Mouse (Mus musculus) limb, embryonic 14.5 days (tissue): ENCODE measurements at regions not wholly inside any gene's neighbourhood (a gene's known extent, or its start where the extent isn't known, plus 50 kb on each side); places are given as distances from the start of the nearest gene placed in this dataset.
A peak's percentile ranks its signal among the peaks of the same experiment; 100 is the strongest.

Experiments
- ATAC-seq: fragments of 200-750 bp; cut with Nextera tagmentation; 2 replicates; pipeline ENCODE4 v1.8.0; 2017; ENCODE audit warnings: low read depth, moderate number of reproducible peaks, moderate TSS enrichment; ENCODE audit not compliant: low FRiP score
- DNase-seq: peaks from one replicate; pipeline ENCODE4 v3.0.0-alpha.2; 2015; ENCODE audit warnings: low spot score
- H3K27ac ChIP-seq: fragments of 300-500 bp; sonication (generic); replicated peaks from 2 replicates; pipeline ENCODE4 v1.5.1; 2014; ENCODE audit warnings: low read depth, mild to moderate bottlenecking, low read length, moderate library complexity, mixed read lengths
- H3K27me3 ChIP-seq: fragments of 300-500 bp; sonication (generic); 2 replicates; pipeline ENCODE4 v1.6.1; 2014; ENCODE audit warnings: low read length, mixed read lengths; ENCODE audit not compliant: control insufficient read depth, insufficient read depth
- H3K36me3 ChIP-seq: fragments of 300-500 bp; sonication (generic); 2 replicates; pipeline ENCODE4 v1.6.1; 2014; ENCODE audit warnings: mild to moderate bottlenecking, low read length, moderate library complexity, mixed read lengths; ENCODE audit not compliant: control insufficient read depth, insufficient read depth
- H3K4me1 ChIP-seq: fragments of 300-500 bp; sonication (generic); 2 replicates; pipeline ENCODE4 v1.6.1; 2014; ENCODE audit warnings: antibody characterized with exemption, low read length, mixed read lengths; ENCODE audit not compliant: control insufficient read depth, insufficient read depth
- H3K4me2 ChIP-seq: fragments of 300-500 bp; sonication (generic); replicated peaks from 2 replicates; pipeline ENCODE4 v1.6.1; 2014; ENCODE audit warnings: low read depth, mild to moderate bottlenecking, low read length, moderate library complexity; ENCODE audit not compliant: severe bottlenecking
- H3K4me3 ChIP-seq: fragments of 300-500 bp; sonication (generic); replicated peaks from 2 replicates; pipeline ENCODE4 v1.5.1; 2014; ENCODE audit warnings: low read length
- H3K9ac ChIP-seq: fragments of 300-500 bp; sonication (generic); 2 replicates; pipeline ENCODE4 v1.6.1; 2014; ENCODE audit warnings: mild to moderate bottlenecking, low read depth, low read length, moderate library complexity; ENCODE audit not compliant: severe bottlenecking
- H3K9me3 ChIP-seq: fragments of 300-500 bp; sonication (generic); 2 replicates; pipeline ENCODE4 v1.6.1; 2016; ENCODE audit warnings: low read length; ENCODE audit not compliant: control insufficient read depth
- POLR2A ChIP-seq: fragments of 200-500 bp; IDR thresholded peaks from 2 replicates; pipeline ENCODE4 v1.8.0; 2012; ENCODE audit warnings: inconsistent platforms, mild to moderate bottlenecking, moderate library complexity, borderline replicate concordance; ENCODE audit not compliant: insufficient read depth, insufficient read length; ENCODE audit errors: extremely low read depth
- WGBS: fragments of 180-500 bp; shearing (Covaris S2); extraction: QIAGEN DNeasy Blood & Tissue Kit; methylation state at CpG from one replicate; pipeline ENCODE4 v1.1.7; 2014; 5-methylcytosine and 5-hydroxymethylcytosine counted together

DNA sequence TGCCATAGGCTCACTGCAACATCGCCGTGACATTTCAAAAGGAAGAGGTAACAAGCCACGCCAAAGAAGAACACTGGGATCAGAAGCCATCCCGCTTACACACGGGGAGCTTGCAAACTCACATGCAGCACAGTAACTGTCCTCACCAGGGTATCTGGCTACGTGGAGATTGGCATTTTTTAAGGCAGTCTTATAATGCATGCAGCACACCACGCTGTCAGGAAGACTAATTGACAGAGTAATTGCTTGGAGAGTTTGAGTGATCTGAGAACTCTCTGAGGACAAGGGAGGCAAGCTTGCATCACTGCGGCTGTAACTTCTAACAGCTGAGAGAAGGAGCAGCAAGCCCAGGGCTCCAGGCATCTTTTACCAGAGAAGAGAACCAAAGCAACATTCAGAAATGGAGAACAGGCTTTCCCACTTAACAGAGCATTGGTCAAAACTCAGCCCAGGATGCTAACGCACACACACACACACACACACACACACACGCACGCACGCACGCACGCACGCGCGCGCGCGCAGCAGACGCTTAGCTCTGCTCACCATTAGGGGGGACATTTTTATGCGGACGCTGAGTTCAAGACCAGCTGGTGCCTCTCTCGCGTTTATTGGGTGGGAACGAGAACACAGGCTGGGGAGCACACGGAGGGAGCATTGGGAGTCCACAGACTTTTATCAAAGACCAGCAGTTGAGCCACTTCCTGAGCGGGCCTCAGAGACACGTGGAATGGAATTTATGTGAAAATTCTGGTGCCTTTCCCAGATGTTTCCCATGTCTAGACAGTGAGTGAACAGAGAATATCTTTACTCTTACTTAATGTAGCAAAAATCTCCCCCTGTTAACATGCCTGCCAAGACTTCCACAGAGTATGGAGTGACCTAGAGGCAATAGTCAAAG lies 66.6 kb downstream of the 1700129C05Rik start:
- no peaks in the 10 kb centered on the region for H3K9me3 ChIP-seq
- H3K36me3 ChIP-seq: no peaks in the 10 kb centered on the region
- H3K9ac ChIP-seq: peak overlapping the region; percentile 28; the same call in 1 of the 2 replicates
- peaks cover 11% of the 10 kb centered on the region for H3K4me1 ChIP-seq
- H3K27ac ChIP-seq: peak overlapping the region; percentile 67
- TF ChIP-seq POLR2A: no peak
- no peaks in the 10 kb centered on the region for H3K27me3 ChIP-seq
- peak overlapping the region; percentile 43 for H3K4me2 ChIP-seq
- 32% methylated on average over 29 of the region's 29 CpGs for WGBS
- ATAC-seq (peak; percentile 91), DNase-seq (peak; percentile 81)
- H3K4me3 ChIP-seq: peak overlapping the region; percentile 16

DNA sequence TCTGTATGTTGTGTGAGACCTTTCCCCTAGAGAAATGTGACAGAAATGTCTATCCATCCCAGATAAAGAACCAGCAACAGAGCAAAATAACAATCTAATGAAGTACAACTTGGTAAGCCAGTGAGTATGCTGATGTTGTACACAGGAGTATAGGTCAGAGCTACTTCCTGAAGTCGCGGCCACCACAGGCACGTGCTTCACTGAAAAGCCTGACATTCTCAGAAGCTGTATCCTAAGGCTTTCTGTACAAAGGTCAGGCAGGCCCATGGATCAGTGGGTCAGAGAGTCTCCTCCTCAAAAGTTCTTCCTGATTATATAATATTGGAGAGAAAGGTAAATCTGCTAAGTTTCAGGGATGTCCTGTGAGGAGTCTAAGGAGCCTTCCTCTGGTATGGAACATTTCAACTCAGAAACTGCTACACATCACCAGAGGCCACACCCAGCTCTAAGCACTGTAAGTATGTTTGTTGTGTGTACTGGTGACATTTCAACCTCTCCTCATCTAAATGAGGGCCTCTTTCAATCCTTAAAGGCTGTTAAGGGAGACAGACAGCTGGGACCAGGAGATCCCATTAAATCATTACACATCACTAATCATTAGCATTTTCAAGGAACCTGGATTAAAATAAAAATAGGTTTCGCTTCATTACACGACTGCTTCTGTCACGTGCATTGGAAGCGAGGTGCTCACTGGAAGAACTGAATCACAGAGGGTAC lies 70.2 kb downstream of the 1700129C05Rik start:
- H3K4me1 ChIP-seq: peaks cover 11% of the 10 kb centered on the region
- no peaks in the 10 kb centered on the region for H3K27me3 ChIP-seq
- no peak overlapping the region for H3K4me3 ChIP-seq
- no peak for DNase-seq
- H3K36me3 ChIP-seq: no peaks in the 10 kb centered on the region
- H3K9ac ChIP-seq: no peak overlapping the region
- no peak overlapping the region for H3K4me2 ChIP-seq
- WGBS: 85% methylated on average over 7 of the region's 7 CpGs
- no peaks in the 10 kb centered on the region for H3K9me3 ChIP-seq
- no peak for TF ChIP-seq POLR2A
- ATAC-seq: no peak
- no peak overlapping the region for H3K27ac ChIP-seq

DNA sequence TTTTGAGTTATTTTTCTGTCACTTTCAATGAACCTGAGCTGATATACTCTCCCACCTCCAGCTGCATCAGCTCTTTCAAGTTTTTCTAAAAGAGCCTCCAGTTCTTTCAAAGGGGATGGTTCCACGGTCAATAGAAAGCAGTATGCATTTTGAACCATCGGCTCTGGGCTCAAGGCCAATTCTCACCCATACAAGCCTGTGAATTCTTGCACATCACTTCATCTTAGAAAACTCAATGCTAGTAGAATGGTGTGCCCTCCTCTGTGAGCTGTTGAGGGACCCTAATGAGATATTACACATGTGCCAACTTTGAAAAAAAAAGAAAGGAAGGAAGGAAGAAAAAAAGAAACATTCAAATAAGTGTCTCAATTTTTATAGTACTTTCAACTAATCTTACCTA lies 72.6 kb downstream of the 1700129C05Rik start:
- TF ChIP-seq POLR2A: no peak
- 83% methylated on average over 2 of the region's 2 CpGs for WGBS
- no peak for ATAC-seq

DNA sequence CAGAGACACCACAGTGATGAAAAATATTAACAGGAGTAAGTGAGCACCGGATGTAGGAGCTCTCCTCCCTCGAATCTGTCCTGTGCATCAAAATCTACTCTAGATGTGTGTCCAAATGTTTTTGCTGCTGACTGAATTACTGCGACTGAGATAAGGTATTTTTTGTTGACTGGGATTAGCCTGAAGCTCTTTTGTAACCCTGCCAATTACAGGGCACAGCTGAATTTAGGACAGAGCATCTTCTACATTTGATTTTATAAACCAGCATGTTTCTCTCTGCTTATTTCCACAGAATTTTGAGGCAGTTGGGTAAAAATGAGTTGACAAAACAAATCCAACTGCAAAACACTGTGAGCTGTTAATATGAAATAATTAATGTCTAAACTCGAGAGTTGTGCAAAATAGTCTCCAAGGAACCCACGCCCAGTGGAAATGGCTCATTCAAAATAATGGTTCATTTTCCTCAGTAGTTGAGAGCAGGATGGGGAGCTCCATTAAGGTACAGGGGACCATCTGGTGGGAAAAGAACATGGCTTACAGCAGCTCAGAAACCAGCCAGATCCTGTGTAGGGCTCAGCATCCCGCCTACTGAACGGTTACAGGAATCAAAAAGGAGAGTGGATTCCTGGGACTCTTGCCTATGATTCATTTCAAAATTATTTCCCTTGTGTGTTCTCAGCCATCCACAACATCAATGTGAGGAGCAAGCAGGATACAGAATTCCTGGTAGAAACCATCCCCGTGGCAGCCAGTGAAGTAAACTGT lies 76.1 kb downstream of the 1700129C05Rik start:
- 75% methylated on average over 8 of the region's 8 CpGs for WGBS
- H3K9ac ChIP-seq: no peak overlapping the region
- no peak overlapping the region for H3K4me2 ChIP-seq
- TF ChIP-seq POLR2A: no peak
- no peaks in the 10 kb centered on the region for H3K27me3 ChIP-seq
- ATAC-seq: no peak
- H3K4me1 ChIP-seq: no peaks in the 10 kb centered on the region
- DNase-seq: no peak
- no peak overlapping the region for H3K27ac ChIP-seq
- no peaks in the 10 kb centered on the region for H3K9me3 ChIP-seq
- no peak overlapping the region for H3K4me3 ChIP-seq
- H3K36me3 ChIP-seq: no peaks in the 10 kb centered on the region

More for the DNA sequence above, 72.6 kb downstream of the 1700129C05Rik start:
- Histone ChIP-seq H3K4me1 (no peaks in the 10 kb centered on the region), H3K27me3 (no peaks in the 10 kb centered on the region), H3K4me2 (no peak overlapping the region), H3K9ac (no peak overlapping the region), H3K27ac (no peak overlapping the region), H3K9me3 (no peaks in the 10 kb centered on the region), H3K36me3 (no peaks in the 10 kb centered on the region), H3K4me3 (no peak overlapping the region)
- DNase-seq: no peak

DNA sequence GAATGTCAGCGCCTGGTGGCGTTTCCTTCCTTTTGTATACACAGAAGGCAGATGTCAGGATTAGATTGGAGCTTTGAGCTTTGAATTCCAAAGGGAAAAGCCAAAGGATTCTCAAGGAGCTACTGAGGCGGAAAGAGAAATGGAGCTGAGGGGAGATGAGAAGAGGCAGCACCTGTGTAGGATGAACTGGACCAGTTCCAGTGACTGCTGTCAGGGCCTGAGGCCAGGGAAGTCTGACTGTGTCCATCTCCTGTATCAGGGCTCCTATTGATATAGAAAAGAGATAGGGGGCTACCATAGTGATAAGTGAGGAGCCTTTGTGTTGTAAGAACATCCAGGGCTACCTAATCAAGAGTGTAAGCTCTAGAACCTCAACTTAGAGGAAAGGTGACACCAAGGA lies 79.5 kb downstream of the 1700129C05Rik start:
- ATAC-seq (no peak), DNase-seq (no peak)
- H3K9me3 ChIP-seq: no peaks in the 10 kb centered on the region
- H3K9ac ChIP-seq: no peak overlapping the region
- no peaks in the 10 kb centered on the region for H3K36me3 ChIP-seq
- no peaks in the 10 kb centered on the region for H3K27me3 ChIP-seq
- H3K4me1 ChIP-seq: no peaks in the 10 kb centered on the region
- H3K27ac ChIP-seq: no peak overlapping the region
- TF ChIP-seq POLR2A: no peak
- H3K4me3 ChIP-seq: no peak overlapping the region
- WGBS: 80% methylated on average over 3 of the region's 3 CpGs
- no peak overlapping the region for H3K4me2 ChIP-seq
